Mouse (Mus musculus) kidney, postnatal 4 days (tissue): Measurements from ENCODE around the gene Pde2a.

Experiments
- DNase-seq, 2 experiments: peaks; one replicate each; pipeline ENCODE4 v3.0.0; 2021; ENCODE audit warnings: mixed read lengths in 2 of 2

Gene Pde2a

GRCm38 (mm10) chr7:101410267-101410936 is 11.1 kb upstream of the Pde2a start, which contains the start of gene Gm45837:
TSS of gene Gm45837 (plus strand) at chr7:101410886.
- DNase-seq: no peak

- DNase-seq: peak; percentile 91 to 92
Measured at GRCm38 (mm10) chr7:101412796-101413195, 8.7 kb upstream of the Pde2a start.

DNA sequence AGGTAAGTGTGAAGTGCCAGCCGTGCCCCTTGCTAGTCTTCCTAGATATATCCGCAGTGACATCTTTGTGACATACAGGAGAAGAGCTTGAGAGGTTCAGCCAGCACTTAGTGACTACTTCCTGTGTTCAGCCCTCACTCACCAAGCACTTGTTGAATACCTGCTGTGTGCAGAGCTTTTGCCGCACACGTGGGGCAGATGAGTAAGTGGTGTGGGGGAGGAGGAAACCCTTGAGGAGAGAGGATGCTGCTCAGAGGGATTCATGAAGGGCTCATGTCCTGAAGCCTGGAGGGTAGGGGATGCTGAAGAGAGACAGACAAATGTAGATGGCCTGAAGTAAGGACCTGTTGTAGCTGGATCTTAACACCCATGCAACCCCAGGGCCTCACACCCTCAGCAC is 7.3 kb upstream of the Pde2a start:
- no peak for DNase-seq

DNA sequence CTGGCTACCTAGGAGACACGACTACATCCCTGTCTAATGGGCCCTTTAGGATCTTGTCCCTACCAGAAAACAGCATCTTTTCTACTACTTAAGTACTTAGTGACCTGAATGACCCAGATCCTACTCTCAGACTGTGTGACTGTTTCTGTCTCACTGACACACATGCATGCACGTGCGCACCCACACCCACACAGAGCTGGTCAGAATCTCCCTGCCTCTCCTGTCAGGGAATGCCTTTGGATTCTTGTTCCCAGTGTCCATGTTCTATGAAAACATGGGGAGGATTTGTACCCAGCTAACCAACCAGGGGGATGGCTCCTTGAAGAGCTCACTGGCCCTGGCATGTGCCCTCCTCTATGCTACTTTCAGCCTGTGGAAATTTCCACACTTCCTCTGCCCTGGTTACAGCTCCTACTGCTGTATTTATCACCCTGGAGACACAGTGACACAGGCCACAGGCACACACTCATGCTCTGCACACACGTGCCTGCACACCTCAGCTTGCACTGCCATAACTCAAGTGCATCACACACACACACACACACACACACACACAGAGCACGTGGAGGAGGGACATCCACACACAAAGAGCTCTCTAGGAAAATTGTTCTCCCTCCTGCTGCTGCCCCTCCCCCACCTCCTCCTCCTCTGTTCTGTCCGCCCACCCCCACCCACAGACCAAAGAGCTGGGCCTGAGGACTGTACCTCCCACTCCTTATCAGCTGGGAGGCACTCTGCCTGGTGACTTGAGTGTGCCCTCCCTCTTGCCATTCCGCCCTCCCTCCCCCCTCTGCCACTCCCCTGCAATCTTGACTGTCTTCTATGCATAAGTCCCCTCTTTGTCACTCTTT is 6.6 kb upstream of the Pde2a start:
- peak; percentile 68 to 77 for DNase-seq

DNA sequence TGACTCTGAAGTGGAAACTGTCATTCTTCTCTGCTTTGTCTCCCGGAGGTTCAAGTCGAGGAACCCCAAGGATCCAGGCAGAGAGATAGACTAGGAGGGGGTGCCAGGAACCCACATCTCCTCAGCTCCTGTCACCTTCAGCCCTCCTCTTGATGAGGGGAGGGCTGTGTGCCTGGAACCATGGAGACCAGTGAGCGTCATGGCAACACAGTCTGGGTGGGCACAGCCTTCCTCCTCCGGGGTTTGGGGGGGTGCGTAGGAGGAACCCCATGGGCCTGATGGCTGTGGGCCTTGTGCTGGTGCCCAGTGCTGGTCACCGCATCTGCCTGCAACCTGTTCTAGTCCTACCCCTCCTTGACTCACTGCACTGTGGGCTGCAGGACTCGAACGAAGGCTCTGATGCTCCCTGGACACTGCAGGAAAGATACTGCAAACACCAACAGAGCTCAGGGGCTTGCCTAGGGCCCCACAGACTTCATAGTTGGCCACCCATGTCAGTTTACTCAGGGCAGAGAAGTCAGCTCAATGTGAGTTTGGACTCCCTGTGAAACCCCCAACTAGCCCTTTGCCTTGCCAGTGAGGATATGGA is 5.9 kb upstream of the Pde2a start:
- DNase-seq: peak in 1 of 2 experiments; percentile 52

GRCm38 (mm10) chr7:101416391-101416790 is 5.1 kb upstream of the Pde2a start:
- DNase-seq: no peak

GRCm38 (mm10) chr7:101419013-101419770 is 2.3 kb upstream of the Pde2a start:
- DNase-seq: peak; percentile 71 to 74

GRCm38 (mm10) chr7:101422069-101422468 is 578 bp downstream of the Pde2a start:
- DNase-seq: peak; percentile 60 to 72

DNA sequence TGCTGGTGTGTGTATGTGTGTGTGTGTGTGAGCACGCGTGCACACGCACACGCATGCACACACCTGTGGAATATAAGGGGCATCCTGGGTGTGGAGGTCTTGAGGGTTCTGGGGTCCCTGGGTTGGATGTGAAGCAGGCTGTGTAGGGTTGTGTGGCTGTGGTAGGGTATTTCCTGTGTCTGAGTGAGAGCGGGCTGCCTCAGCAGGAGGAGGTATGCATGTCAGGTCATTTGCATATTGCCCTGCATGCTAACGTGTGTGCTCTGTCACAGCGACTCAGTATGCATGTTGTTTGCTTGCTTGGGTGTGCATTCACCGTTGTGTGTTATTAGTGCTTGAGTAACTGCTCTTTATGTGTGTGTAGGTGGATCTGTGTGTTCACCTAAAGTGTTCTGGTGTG is 1.2 kb downstream of the Pde2a start:
- no peak for DNase-seq

DNA sequence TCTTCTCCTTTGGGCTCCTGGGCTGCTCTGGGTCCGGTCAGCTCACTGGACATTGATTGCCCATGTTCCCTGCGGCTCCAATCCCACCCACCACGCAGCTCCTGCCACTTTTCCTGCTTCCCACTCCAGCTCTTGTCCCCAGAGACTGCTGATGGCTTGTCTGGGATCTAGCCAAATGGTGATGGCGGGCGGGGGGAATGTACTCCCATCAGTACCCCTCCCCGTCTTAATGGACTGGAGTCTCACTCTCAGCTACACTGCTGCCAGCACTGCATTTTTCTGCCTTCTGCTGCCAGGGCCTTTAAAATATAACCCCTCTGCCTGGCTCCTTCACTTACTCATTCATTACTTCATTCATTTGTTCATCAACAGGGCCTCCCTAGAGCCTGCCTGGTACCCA is 2.5 kb downstream of the Pde2a start:
- no peak for DNase-seq

DNA sequence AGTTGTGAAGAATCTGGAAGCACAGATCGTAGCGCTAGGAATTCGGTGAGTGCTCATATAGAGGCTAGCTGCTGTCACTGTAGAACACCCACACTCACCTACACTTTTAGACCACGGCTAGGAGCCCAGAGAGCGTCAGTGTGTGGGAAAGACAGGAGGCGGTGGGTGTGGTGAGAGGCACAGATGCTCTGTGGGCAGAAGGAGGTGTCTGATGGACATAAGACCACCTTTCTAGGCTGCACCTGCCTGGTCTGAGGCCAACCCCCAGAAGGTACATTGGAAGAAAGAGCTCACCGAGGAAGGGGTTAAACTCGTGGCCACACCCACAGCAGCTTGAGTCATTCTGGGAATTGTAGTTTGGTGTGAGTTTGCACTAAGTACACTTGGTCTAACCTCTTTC is 5.2 kb downstream of the Pde2a start:
- no peak for DNase-seq

- peak; percentile 56 to 65 for DNase-seq
Measured at GRCm38 (mm10) chr7:101427736-101428135, 6.2 kb downstream of the Pde2a start.

- DNase-seq: no peak
Measured at GRCm38 (mm10) chr7:101435038-101435437, 13.5 kb downstream of the Pde2a start.

DNA sequence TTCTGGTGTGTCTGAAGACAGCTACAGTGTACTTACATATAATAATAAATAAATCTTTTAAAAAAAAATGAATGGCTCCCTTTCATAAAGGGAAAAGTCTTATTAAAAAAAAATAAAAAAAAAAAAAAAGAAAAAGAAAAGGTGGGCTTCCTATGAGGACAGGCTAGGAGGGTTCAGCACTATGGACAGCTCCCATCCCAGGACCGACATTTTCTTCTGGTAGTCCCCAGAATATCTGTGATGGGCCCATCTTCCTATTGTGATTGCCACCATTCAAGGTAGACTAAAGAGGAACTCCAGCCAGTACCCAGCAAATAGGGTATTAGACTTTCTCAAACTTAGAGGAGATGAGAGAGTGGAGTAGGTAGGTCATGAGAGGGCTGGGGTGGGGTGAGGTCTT is 16.4 kb downstream of the Pde2a start:
- peak; percentile 70 to 71 for DNase-seq

- DNase-seq: no peak
Measured at GRCm38 (mm10) chr7:101443093-101443492, 21.6 kb downstream of the Pde2a start.

DNA sequence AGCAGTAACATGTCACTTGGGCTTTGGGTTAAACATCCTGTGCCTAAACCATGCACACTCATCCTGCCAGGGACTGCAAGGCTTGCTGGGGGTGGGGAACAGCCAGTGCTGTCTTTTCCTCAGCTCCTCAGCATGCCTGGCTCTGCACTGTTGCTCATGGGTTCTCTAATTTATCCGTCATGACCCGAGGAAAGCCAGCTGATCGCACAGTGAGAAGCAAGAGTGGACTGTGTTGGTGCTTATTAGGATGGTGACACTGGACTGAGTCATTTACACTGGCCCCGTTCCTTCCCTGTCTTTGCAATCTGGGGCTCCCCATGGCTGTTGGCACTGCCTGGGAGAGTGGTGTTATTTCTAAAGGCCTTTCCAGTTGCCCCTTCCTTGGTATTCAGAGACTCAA is 22.7 kb downstream of the Pde2a start:
- DNase-seq: no peak

DNA sequence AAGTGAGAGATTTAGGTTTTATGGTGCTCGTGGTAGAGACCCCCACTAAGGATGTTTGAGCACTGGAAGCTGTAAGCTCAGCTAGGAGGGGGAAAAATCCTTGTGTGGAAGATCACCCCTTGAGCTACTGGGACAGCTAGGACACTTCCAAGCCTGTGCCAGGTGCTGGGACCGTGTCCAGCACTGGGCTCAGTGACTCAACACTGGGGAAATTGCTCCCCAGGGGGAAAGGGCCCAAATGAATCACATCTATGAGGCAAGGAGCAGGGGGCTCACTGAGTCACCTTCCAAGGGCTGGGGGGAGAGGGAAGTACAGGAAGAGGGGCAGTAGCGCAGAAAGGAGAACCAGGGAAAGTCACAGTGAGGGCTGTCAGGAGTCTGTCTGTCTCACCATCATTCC is 28.4 kb downstream of the Pde2a start:
- no peak for DNase-seq

- DNase-seq: peak; percentile 93 to 94
Measured at GRCm38 (mm10) chr7:101450422-101451401, 29.2 kb downstream of the Pde2a start.

DNA sequence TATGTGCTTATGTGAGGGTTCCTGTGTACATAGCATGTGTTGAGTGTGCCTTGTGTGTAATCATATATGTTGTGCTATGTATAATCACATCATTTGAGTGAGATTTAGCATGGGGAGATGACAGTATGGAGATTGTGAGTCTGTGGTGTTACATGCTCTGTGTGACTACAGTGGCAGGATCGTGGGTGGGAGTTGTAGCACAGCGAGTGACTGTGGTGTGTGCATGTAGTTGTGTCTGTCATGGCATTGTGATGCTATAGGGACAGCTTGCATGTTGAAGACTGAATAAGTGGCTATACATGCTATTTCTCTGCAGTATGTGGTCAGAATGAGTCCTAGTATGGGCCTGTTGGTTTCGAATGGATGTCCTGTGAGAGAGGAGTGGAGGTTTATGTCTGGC is 31.2 kb downstream of the Pde2a start:
- DNase-seq: no peak

DNA sequence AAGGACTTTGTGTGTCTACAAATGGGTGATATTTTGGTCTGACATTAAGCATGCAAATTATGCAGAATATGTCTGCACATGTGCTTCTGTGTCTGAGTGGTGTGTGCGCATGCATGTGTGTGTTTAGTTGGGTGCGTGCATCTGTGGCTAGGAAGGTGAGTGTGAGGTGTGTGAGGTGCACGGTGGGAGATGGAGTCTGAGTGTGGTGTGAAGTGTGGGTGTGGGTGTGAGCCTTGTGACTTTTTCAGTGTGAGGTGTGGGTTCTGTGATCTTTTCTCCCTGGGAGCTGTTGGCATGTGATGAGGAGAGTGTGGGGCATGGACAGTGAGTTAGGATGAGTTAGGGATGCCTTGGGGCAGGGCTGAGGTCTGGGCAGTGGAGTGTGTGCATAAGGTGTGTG is 31.8 kb downstream of the Pde2a start:
- no peak for DNase-seq

DNA sequence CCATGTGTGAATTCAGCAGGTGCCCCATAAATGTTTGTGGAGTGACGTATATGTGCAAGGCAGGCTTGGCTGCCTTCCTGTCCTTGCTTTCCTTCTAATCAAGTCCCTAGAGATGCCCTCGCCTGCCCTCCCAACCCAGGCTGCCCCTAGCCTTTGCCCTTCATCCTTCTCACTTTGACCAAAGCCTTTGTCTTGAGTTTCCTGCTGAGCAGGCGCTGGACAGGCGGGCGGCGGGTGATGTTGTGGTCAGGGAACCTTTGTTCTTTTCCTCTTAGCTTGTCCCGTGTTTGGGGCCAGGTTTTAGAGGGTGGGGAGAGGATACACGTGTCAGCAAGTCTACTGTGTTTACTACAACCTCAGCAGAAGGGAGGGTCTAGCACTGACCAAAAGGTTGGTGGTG is 32.2 kb downstream of the Pde2a start:
- DNase-seq: peak; percentile 45 to 65

DNA sequence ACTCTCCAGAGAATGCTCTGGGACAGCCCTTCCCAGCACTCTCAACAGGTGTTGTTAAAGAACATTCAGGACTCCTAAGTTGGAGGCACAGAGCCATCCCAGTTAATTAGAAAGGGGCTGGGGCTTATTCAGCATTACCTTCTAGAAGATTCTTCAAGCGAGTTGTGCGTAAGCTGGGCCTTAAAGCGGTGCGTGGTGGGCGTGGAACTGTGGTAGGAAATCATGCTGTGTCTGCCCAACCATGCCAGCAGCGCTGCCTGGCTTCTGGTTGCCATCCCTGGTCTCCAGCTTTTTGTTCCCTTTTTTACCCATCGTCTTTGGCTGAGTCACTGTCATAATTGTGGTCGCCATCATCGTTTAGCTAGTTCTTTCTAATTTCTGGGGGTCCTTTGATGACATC is 33.0 kb downstream of the Pde2a start:
- no peak for DNase-seq
